In genomic region chr13:104525656-104526055, GRCm38 (mm10) we compare ENCODE assay signal across 24 mouse cellular contexts.
"Had no signal": no experiment of that assay in that cellular context is flagged by ENCODE, and none has a peak within 500 bp of the region (broad histone marks: within the 10 kb centered on the region; RNA-seq: fewer than 3 reads in every experiment).

No protein-coding gene starts in this region.

- H3K9me3 ChIP-seq: heart, embryonic 13.5 days; heart, embryonic 15.5 days; hindbrain, embryonic 10.5 days; intestine, embryonic 15.5 days; limb, embryonic 13.5 days; limb, embryonic 15.5 days had no signal

- DNase-seq: gastrocnemius, adult 2 months; gastrocnemius, postnatal 10 days; gastrocnemius, postnatal 25 days; heart, adult 2 months; heart, postnatal 14 days; heart, postnatal 36 days; kidney, adult 18-20 months; kidney, adult 8-10 months; kidney, postnatal 10 days; kidney, postnatal 25 days; kidney, postnatal 4 days had no signal

- H3K4me2 ChIP-seq: heart, embryonic 11.5 days; heart, embryonic 13.5 days; heart, embryonic 15.5 days; hindbrain, embryonic 13.5 days; intestine, embryonic 15.5 days; limb, embryonic 13.5 days; limb, embryonic 15.5 days had no signal

- H3K4me1 ChIP-seq: heart, embryonic 13.5 days; heart, embryonic 15.5 days; hindbrain, embryonic 13.5 days; intestine, embryonic 15.5 days; limb, embryonic 13.5 days; limb, embryonic 15.5 days had no signal

- H3K4me3 ChIP-seq: gastrocnemius, adult 2 months; heart, adult 2 months; heart, embryonic 13.5 days; heart, embryonic 15.5 days; hindbrain, embryonic 10.5 days; hindbrain, embryonic 13.5 days; intestine, embryonic 15.5 days; layer of hippocampus, adult 2 months; left cerebral cortex, adult 2 months; limb, embryonic 13.5 days; limb, embryonic 15.5 days had no signal

- H3K9ac ChIP-seq: heart, embryonic 13.5 days; heart, embryonic 15.5 days; hindbrain, embryonic 13.5 days; intestine, embryonic 15.5 days; limb, embryonic 13.5 days; limb, embryonic 15.5 days had no signal

- H3K36me3 ChIP-seq: heart, embryonic 13.5 days; heart, embryonic 15.5 days; hindbrain, embryonic 10.5 days; hindbrain, embryonic 13.5 days; intestine, embryonic 15.5 days; limb, embryonic 13.5 days; limb, embryonic 15.5 days had no signal

- H3K27ac ChIP-seq: gastrocnemius, adult 2 months; heart, adult 2 months; heart, embryonic 13.5 days; heart, embryonic 15.5 days; hindbrain, embryonic 10.5 days; hindbrain, embryonic 13.5 days; intestine, embryonic 15.5 days; layer of hippocampus, adult 2 months; left cerebral cortex, adult 2 months; limb, embryonic 13.5 days; limb, embryonic 15.5 days had no signal

- H3K27me3 ChIP-seq: heart, embryonic 13.5 days; heart, embryonic 15.5 days; hindbrain, embryonic 13.5 days; intestine, embryonic 15.5 days; limb, embryonic 13.5 days; limb, embryonic 15.5 days had no signal

- ATAC-seq: hindbrain, embryonic 16.5 days; inflammation-experienced regulatory T-cells, adult 6 months; intestine, embryonic 15.5 days; intestine, postnatal 0 days had no signal
